Mouse (Mus musculus) heart, embryonic 16.5 days (tissue): ENCODE results near the gene Fars2. TPM values are rescaled to one million over a fixed set of nuclear protein-coding genes. Genes with fewer than 3 reads are reported as not detected.
A peak's percentile ranks its signal among the peaks of the same experiment; 100 is the strongest.

Source experiments
- ATAC-seq: fragments of 200-750 bp; cut with Nextera tagmentation; replicated peaks from 2 replicates; pipeline ENCODE4 v1.8.0; 2017; ENCODE audit warnings: moderate number of reproducible peaks; ENCODE audit not compliant: insufficient read depth, low FRiP score; ENCODE audit errors: extremely low read depth
- H3K27ac ChIP-seq: fragments of 300-500 bp; sonication (generic); 2 replicates; pipeline ENCODE4 v1.5.1; 2014; ENCODE audit warnings: mild to moderate bottlenecking, low read length, control low read depth, moderate library complexity
- H3K27me3 ChIP-seq: fragments of 300-500 bp; sonication (generic); 2 replicates; pipeline ENCODE4 v1.6.1; 2014; ENCODE audit warnings: low read length, mixed read lengths; ENCODE audit not compliant: control insufficient read depth, insufficient read depth
- H3K36me3 ChIP-seq: fragments of 300-500 bp; sonication (generic); 2 replicates; pipeline ENCODE4 v1.6.1; 2014; ENCODE audit not compliant: control insufficient read depth, insufficient read depth
- H3K4me1 ChIP-seq: fragments of 300-500 bp; sonication (generic); 2 replicates; pipeline ENCODE4 v1.6.1; 2014; ENCODE audit warnings: low read length, mixed read lengths; ENCODE audit not compliant: control insufficient read depth, insufficient read depth
- H3K4me2 ChIP-seq: fragments of 300-500 bp; sonication (generic); 2 replicates; pipeline ENCODE4 v1.6.1; 2014; ENCODE audit warnings: low read depth, mild to moderate bottlenecking, control low read depth, low read length
- H3K4me3 ChIP-seq: fragments of 300-500 bp; sonication (generic); 2 replicates; pipeline ENCODE4 v1.5.1; 2014; ENCODE audit warnings: mild to moderate bottlenecking, control low read depth, low read length
- H3K9ac ChIP-seq: fragments of 300-500 bp; sonication (generic); 2 replicates; pipeline ENCODE4 v1.6.1; 2014; ENCODE audit warnings: low read length, control low read depth
- H3K9me3 ChIP-seq: fragments of 300-500 bp; sonication (generic); replicated peaks from 2 replicates; pipeline ENCODE4 v1.6.1; 2016; ENCODE audit warnings: low read length; ENCODE audit not compliant: control insufficient read depth
- WGBS: fragments of 180-500 bp; shearing (Covaris S2); extraction: QIAGEN DNeasy Blood & Tissue Kit; methylation state at CpG from one replicate; pipeline ENCODE4 v1.1.7; 2014; 5-methylcytosine and 5-hydroxymethylcytosine counted together
- polyA plus RNA-seq: library from polyadenylated mRNA; unstranded; fragments of >200 nt; fragmentation: Nextera tagmentation; extraction: Ambion mirVana; gene quantifications from 2 replicates; pipeline ENCODE4 v1.2.1, GENCODE M21; 2015

Fars2 gene
- polyA plus RNA-seq: 69.7 and 71.5 TPM in 2 replicates

- ATAC-seq: peak; percentile 99
- no peaks in the 10 kb centered on the region for H3K36me3 ChIP-seq
- H3K9ac ChIP-seq: peak within 1 kb of the TSS; percentile 84
- peaks cover 18% of the 10 kb centered on the region for H3K4me1 ChIP-seq
- peak within 1 kb of the TSS; percentile 90 for H3K4me2 ChIP-seq
- WGBS: 0% methylated on average over 74 of the region's 75 CpGs
- H3K4me3 ChIP-seq: peak within 1 kb of the TSS; percentile 84
- H3K9me3 ChIP-seq: no peaks in the 10 kb centered on the region
- no peaks in the 10 kb centered on the region for H3K27me3 ChIP-seq
- peak within 1 kb of the TSS; percentile 99 for H3K27ac ChIP-seq
These were observed at the start of gene Fars2, which contains the start of gene Lyrm4 for GRCm38 (mm10) chr13:36117143-36118014. Gene Fars2, plus strand, starts transcription at chr13:36117412. Gene Lyrm4, minus strand, starts transcription at chr13:36117526.

DNA sequence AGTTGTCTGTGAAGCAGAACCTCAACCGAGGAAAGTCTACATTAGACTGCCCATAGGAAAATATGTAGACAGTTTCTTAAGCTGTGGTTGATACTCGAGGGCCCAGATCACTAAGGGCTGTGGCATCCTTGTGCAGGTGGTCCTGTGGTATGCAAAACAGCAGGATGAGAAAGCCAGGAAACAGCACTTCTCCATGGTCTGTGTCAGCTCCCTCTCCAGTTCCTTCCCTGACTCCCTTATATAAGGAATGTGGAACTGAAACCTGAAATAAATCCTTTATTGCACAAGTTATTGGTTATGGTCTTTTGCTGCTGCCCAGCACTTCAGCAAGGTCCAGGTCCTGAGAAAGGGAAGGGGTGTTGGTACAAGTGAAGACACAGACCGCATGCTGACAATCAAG is 42.7 kb upstream of the Fars2 start:
- ATAC-seq: no peak
- Histone ChIP-seq H3K9me3 (no peaks in the 10 kb centered on the region), H3K9ac (no peak overlapping the region), H3K4me1 (no peaks in the 10 kb centered on the region; the same call in 1 of the 2 replicates), H3K4me2 (no peak overlapping the region), H3K27ac (no peak overlapping the region), H3K4me3 (no peak overlapping the region), H3K36me3 (no peaks in the 10 kb centered on the region), H3K27me3 (no peaks in the 10 kb centered on the region)
- WGBS: 83% methylated on average over 3 of the region's 3 CpGs

DNA sequence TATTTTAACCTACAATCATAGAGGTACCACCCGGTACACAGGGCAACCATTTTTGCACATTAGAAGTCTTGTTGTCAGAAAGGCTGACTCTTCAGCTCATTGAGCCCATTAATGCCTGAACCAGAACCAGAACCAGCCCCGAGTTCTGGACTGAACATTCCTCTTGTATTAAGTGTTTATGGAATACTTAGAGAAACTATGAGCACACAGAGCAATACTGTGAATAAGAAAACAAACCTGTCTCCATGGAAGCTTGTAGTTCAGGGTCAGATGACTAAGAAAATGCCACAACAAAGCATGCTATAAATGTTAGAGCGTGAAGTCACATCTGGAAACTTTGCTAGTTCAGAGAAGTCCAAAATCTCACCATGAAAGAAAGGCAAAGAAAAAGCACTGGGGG is 35.6 kb upstream of the Fars2 start:
- H3K27me3 ChIP-seq: no peaks in the 10 kb centered on the region
- H3K4me3 ChIP-seq: no peak overlapping the region
- no peak overlapping the region for H3K27ac ChIP-seq
- no peaks in the 10 kb centered on the region for H3K9me3 ChIP-seq
- H3K4me2 ChIP-seq: no peak overlapping the region
- WGBS: 88% methylated on average over 3 of the region's 3 CpGs
- ATAC-seq: no peak
- no peak overlapping the region for H3K9ac ChIP-seq
- no peaks in the 10 kb centered on the region for H3K4me1 ChIP-seq
- no peaks in the 10 kb centered on the region; the same call in 1 of the 2 replicates for H3K36me3 ChIP-seq

GRCm38 (mm10) chr13:36084701-36085100 is 32.5 kb upstream of the Fars2 start:
- Histone ChIP-seq H3K4me3 (no peak overlapping the region), H3K4me1 (peaks cover 11% of the 10 kb centered on the region), H3K4me2 (no peak overlapping the region), H3K36me3 (peaks cover 2% of the 10 kb centered on the region; the same call in 1 of the 2 replicates), H3K9ac (no peak overlapping the region), H3K27me3 (no peaks in the 10 kb centered on the region), H3K27ac (no peak overlapping the region), H3K9me3 (no peaks in the 10 kb centered on the region)
- no peak for ATAC-seq
- 68% methylated on average over 3 of the region's 3 CpGs for WGBS

DNA sequence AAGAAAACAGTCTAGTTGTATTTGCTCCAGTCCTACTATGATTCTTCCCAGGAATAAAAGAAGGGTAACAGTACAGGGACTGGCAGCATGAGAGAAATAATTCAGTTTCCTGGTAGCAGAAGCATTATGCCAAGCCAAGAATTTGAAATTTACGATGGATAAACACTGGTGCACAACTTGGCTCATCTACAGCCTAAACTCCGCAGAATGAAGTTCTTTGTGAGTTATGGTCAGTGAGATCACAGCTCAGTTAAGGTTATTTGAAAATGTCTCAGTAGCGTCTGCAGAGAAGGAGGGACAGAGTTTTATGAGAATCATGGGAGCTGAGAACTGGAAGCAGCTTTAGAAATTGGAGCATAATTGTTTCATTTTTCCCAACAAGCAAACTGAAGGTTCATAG is 31.2 kb upstream of the Fars2 start:
- H3K4me1 ChIP-seq: peaks cover 22% of the 10 kb centered on the region
- no peak overlapping the region for H3K4me3 ChIP-seq
- H3K9me3 ChIP-seq: no peaks in the 10 kb centered on the region
- no peak overlapping the region for H3K9ac ChIP-seq
- H3K27me3 ChIP-seq: no peaks in the 10 kb centered on the region
- H3K27ac ChIP-seq: no peak overlapping the region; the same call in 1 of the 2 replicates
- H3K4me2 ChIP-seq: no peak overlapping the region
- H3K36me3 ChIP-seq: peaks cover 2% of the 10 kb centered on the region; the same call in 1 of the 2 replicates
- WGBS: 79% methylated on average over 3 of the region's 3 CpGs
- ATAC-seq: no peak

DNA sequence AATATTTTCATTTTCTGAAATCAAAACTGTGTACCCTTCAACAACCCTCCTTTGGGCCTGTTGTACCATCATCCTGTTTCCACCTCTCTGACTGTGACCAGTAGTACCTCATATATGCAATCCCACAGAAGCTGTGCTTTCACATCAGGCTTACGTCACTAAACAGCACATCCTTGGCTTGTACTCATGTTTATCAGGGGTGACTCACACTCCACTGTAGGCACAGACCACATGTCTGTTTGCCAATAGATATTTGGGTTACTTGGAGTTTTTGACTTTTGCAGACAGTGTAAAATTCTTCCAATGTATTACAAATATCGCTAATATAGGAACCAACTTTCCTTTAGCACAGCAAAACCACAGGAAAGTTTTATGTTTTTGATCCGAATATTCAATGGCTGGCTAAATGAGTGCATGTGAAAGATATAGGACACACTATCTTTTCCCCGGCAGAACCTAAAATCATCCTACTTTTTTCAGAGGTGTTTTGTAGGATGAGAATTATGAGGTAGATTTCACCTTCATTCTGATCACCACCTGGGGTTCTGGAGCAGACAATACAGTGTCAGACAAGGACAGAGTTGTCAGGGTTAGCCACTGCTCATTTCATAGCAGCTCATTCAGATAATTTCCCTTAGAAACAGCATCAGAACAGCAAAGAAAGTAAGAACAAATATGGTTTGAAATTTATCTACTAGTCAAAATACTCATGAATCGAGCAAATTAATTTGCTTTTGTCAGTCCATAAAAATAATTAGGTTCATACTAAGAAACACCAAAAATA is 30.4 kb upstream of the Fars2 start:
- Histone ChIP-seq H3K9ac (no peak overlapping the region), H3K36me3 (peaks cover 2% of the 10 kb centered on the region; the same call in 1 of the 2 replicates), H3K4me3 (no peak overlapping the region), H3K27ac (no peak overlapping the region), H3K9me3 (no peaks in the 10 kb centered on the region), H3K27me3 (no peaks in the 10 kb centered on the region), H3K4me2 (no peak overlapping the region), H3K4me1 (peaks cover 22% of the 10 kb centered on the region)
- WGBS: 71% methylated on average over 5 of the region's 5 CpGs
- ATAC-seq: no peak

- Histone ChIP-seq H3K9me3 (no peaks in the 10 kb centered on the region), H3K4me3 (no peak overlapping the region), H3K4me2 (no peak overlapping the region), H3K9ac (no peak overlapping the region), H3K36me3 (peaks cover 2% of the 10 kb centered on the region; the same call in 1 of the 2 replicates), H3K4me1 (peaks cover 22% of the 10 kb centered on the region), H3K27me3 (no peaks in the 10 kb centered on the region), H3K27ac (no peak overlapping the region)
- ATAC-seq: no peak
- WGBS: 78% methylated on average over 2 of the region's 2 CpGs
These were observed 29.8 kb upstream of the Fars2 start for GRCm38 (mm10) chr13:36087427-36087826.

GRCm38 (mm10) chr13:36088168-36088567 is 29.0 kb upstream of the Fars2 start:
- Histone ChIP-seq H3K36me3 (peaks cover 2% of the 10 kb centered on the region; the same call in 1 of the 2 replicates), H3K27ac (no peak overlapping the region), H3K27me3 (no peaks in the 10 kb centered on the region), H3K4me1 (peaks cover 22% of the 10 kb centered on the region), H3K9ac (no peak overlapping the region), H3K4me3 (no peak overlapping the region), H3K9me3 (no peaks in the 10 kb centered on the region), H3K4me2 (no peak overlapping the region)
- ATAC-seq: no peak
- 54% methylated on average over 4 of the region's 4 CpGs for WGBS
